Mouse (Mus musculus) cortical plate, adult 2 months (tissue): Measurements from ENCODE around the gene Fkbp8.

ENCODE experiments used
- CTCF ChIP-seq: fragments of 200-500 bp; IDR thresholded peaks from 2 replicates; pipeline ENCODE4 v1.5.1; 2011; ENCODE audit warnings: mild to moderate bottlenecking, control low read depth, low read length; ENCODE audit not compliant: insufficient read depth; ENCODE audit errors: extremely low read depth
- POLR2A ChIP-seq: fragments of 200-500 bp; IDR thresholded peaks from 2 replicates; pipeline ENCODE4 v1.6.1; 2011; ENCODE audit warnings: mild to moderate bottlenecking, low read length, control low read depth; ENCODE audit not compliant: insufficient read depth; ENCODE audit errors: extremely low read depth

GRCm38 (mm10) chr8:70540013-70540506 is 12.5 kb downstream of the Fkbp8 start:
- TF ChIP-seq POLR2A: no peak
- TF ChIP-seq CTCF: no peak
